Mouse (Mus musculus) layer of hippocampus, postnatal 36 days (tissue): ENCODE results near the gene Gm10118. TPM values are rescaled to one million over a fixed set of nuclear protein-coding genes. Genes with fewer than 3 reads are reported as not detected.

ENCODE experiments used
- DNase-seq, 2 experiments: peaks; one replicate each; pipeline ENCODE4 v3.0.0; 2022
- total RNA-seq, 2 experiments: library from RNA; stranded (reverse); gene quantifications; 2 replicates each; pipeline ENCODE4 v1.2.3; 2021

Gm10118 gene
- 1 to 10 TPM; 2.5 to 2.8 TPM for total RNA-seq

DNA sequence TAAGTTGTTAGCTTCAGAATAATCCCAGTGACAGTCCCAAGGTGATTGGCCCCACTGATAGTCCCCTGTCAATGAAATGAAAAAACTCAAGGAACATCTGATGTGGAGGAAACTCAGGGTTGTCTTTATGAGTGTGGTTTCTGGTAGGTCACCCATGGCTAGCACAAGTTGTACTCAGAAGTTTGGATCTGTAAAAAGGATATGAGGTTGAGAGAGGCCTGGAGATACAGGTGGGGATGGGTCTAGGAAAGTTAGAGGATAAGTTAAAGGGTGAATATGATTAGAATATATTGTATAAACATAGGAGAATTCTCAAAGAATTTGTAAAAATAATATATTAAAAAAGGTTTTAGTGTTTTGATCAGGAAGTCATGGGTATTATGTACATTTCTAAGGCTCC is at the start of gene Gm10118:
Gene Gm10118, minus strand, starts transcription at position 101 of the 400 bp plus-strand sequence.
- no peak for DNase-seq

DNA sequence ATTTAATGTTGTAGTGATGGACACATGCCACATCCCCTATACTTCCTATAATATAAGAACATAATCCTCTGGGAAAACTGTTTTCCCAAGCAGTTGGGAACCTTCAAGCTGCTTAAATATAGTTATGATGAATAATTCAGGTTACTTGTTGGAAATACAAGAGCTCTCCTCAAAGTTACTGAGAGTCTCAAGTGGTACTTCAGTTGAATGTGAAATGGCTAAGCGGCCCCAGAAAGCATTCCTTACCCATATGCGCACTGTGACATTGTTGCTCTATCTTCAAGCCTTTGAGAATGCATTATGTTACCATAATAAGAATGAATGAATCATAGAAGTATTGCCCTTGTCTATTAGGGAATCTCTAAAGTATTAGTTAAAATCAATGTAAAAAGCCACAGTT is 45.1 kb upstream of the Gm10118 start:
- DNase-seq: no peak

DNA sequence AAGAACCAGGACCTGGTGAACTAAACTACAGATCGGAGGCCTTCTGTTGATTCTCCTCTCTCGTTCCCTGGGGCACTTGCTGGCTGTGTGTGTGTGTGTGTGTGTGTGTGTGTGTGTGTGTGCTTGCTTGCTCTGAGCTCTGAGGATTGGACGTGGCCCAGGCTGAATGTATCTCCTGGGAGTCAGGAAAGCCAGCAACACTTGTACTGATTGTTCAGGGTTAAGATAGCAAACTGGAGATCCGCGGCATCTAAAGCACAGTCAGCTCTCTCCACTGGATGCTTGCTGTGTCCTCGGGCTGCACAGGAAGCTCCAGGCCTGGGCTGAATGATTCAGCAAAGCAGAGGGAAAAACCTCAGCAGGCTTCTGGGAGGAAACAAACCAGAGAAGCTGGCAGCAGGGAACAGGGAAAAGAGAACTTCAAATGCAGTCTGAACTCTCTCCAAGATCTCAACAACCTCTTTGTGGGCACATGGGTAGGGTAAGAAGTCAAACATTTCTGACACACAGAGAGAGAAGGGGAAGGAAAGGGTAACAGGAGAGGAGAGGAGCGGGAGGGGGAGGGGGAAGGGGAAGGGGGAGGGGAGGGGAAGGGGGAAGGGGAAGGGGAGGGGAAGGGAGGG is 27.2 kb upstream of the Gm10118 start:
- no peak for DNase-seq

DNA sequence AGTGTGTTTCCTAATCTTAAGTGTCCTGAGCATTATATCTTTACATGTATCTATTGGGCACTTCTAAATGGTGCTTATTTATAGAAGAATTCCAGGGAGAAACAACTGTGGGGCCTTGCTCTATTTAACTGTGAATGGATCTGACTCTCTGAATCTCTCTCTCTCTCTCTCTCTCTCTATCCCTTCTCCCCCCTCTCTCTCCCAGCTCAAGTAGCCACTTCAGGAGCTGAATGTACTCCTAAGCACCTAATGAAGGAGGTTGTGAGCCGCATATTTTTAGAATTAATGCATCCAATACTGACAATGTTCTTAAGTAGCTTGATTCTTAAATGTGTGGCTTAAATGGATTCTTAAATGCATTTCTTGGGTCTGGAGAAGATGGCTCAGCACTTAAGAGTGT is 24.2 kb upstream of the Gm10118 start:
- DNase-seq: no peak

DNA sequence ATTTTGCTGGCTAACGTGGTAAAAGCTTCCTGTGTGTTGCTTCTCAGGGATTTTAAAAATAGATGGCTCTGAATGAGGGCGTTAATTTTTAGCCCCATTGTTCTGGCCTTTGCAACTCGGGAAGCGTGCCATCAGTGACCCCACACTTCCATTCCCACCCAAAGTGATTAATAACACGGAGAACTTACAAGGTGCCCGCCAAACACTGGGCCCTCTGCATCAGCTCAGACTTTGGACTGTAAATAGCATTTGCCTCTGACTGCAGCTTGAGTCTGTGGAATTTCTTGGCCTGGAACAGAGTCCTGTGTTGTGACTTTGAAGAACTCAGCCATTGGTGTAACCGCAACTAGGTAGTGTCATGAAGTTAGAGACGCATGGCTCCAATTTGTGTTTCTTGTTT is 23.6 kb upstream of the Gm10118 start:
- no peak for DNase-seq

DNA sequence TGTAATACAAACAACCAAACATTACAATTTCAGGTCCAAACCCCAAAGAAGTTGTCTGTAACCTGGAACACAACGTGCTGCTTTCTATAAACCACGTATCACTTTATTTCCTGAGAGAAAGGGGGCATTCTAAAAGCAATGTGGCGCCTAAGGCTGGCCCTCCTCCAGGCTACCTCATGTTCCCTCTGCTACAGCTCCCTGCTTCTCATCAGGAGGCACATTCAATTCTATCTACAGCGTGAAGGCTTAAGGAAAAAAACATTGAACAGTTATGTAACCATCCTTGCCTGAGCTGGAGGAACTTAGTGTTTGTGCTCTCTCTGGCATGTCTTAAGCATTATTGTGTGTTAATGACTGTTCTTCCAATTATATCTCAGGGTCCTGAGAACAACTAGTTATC is 20.0 kb upstream of the Gm10118 start:
- no peak for DNase-seq

DNA sequence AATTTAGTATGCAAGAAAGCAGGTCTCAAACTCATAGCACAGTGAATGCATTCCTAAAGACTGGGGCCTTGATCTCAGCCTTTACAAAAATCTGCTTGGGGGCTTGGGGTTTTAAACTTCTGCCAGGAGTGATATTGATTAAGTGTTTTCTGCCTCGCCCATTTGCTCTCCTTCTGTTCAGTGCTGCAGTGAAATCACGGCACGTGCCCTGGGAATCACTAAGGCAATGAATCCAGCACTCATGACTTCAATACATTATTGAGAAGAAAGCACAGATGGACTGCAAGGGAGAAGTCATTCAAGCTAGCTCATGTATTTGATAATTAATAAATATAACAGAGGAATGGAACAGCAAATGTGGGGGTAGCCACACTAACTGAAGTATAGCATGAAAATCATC is 18.3 kb upstream of the Gm10118 start:
- DNase-seq: no peak

DNA sequence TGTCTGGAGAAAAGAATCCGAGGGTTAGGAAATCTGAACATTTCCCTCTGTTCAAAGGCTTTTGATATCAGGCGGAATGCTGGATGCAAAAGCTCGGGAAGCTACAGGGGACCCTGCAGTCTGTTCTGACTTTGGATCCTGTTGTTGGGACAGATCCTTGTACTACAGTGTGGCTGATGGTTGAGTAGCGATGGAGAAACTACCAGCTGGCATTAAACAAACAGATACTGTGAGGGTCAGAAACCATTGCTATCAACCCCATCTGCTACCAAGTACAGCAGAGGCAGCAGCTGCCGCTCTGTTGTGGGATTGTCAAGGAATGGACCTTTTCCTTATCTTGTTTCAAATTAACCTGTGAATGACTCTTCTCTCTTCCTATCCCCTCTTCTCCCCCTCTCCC is 6.7 kb upstream of the Gm10118 start:
- no peak for DNase-seq

DNA sequence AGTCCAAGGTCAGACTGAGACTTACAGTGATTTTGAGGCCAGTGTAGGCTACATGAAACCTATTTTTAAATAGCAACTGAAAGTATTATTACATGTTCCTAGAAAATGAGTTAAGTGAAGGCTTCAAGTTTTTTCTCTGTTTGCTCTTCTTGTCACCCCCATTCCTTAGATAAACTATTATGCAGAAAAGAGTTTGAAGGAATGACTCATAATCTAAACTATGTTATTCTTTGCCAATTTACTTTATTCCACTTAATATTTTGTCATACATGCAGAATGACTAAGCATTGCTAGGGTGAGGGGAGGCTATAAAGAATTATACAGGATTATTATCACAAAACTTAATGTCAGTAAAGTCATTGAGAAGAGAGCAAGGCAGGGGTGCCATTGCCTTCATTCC is 18.4 kb downstream of the Gm10118 start:
- DNase-seq: no peak

DNA sequence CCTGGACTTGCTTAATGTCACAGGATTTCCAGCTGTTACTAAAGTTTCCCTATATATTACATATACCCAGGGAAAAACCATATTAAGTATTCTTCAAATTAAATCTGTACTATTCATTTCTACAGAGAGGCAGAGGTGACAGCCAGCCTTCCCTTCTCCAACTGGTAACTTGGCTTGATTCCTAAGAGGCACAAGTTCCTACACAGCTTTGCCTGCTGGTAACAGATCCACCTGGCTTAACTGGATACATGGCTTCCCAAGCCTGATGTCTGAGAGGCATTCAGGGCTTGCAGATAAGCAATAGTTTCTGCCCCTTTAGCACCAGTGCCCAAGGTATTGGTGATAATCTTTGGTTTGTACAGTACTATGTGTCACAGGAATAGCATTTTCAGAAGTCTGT is 27.3 kb downstream of the Gm10118 start:
- DNase-seq: no peak

DNA sequence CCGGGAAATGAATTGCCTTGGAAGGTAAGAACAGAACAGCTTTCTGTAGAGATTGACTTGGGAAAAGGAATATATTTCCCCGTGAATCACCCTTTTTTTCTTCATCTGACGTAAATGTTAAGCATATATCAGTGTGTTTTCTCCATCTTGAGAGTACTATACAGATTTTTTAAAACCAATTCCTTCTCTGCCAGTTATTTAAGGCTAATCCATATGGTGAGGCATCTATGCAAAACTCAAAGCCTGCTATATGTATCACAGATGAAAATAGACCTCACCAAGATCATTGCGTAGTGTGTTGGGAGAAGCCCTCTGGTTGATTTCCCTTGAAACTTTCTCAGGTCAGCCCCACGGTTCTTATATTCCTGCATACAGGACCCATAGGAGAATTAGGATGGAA is 32.6 kb downstream of the Gm10118 start:
- DNase-seq: no peak

DNA sequence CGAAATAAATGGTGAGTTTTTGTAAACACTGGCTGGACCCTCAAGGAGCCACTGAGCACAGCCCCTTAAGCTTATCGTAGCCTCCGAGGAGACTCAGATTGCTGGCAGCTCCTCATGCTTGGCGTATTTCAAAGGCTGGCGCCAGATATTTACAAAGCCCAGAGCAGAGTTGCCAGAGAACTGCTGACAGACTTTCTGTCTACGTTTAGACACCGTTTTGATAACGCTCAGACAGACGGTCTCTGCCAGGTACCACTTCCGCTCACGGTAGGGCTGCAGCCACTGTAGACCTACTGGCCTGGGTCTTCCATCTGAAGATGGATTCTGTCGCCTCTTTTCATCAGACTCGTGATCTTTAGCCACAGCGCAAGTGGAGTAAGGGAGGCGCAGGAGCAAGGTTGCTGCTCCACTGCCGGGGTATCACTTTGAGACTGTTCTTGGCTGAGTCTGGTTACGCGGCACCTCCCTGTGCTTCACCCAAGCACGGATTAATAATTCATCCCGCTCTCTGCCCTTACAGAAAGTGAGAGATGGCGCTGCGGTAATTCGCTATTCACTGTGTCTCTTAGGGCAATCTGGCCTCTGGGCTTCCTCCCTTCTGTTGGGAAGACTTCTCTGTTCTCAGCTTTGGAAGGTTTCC is 40.7 kb downstream of the Gm10118 start:
- DNase-seq: peak; percentile 4 to 6

DNA sequence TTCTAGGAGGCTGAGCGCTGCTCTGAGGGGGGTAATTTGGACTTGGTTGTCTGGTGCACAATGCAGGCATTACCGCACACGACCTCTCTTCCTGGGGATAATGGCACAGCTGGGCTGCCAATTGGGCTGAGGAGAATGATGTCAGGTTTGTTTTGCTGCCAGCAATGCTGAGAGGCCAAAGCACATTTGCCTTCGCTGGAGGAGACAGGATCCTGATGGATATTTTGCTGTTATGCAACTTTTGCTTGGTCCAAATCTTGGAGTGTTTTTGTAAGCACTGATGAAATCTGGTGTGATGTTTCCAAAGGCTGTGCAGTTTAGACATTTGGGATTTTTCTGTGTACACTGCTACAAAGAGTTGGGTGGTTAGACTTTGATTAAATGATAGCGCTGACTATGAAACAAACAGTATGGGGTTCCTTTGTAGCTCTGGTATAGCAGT is 46.8 kb downstream of the Gm10118 start:
- DNase-seq: peak; percentile 33 to 40

Other genes starting within 250 kb of the Gm10118 start
- gene Lrrtm3, start 162.8 kb upstream of the Gm10118 start, total RNA-seq: 10 to 100 TPM; 19.7 to 23.6 TPM